Mouse (Mus musculus) olfactory bulb, adult 2 months (tissue): ENCODE data around the gene Ift122.

ENCODE experiments used
- CTCF ChIP-seq: fragments of 200-500 bp; IDR thresholded peaks from 2 replicates; pipeline ENCODE4 v1.5.1; 2012; ENCODE audit warnings: low read depth, mild to moderate bottlenecking, low read length, moderate library complexity; ENCODE audit not compliant: insufficient read depth
- POLR2A ChIP-seq: fragments of 200-500 bp; IDR thresholded peaks from 2 replicates; pipeline ENCODE4 v1.6.1; 2012; ENCODE audit warnings: mild to moderate bottlenecking, low read depth, low read length, moderate library complexity; ENCODE audit not compliant: insufficient read depth

DNA sequence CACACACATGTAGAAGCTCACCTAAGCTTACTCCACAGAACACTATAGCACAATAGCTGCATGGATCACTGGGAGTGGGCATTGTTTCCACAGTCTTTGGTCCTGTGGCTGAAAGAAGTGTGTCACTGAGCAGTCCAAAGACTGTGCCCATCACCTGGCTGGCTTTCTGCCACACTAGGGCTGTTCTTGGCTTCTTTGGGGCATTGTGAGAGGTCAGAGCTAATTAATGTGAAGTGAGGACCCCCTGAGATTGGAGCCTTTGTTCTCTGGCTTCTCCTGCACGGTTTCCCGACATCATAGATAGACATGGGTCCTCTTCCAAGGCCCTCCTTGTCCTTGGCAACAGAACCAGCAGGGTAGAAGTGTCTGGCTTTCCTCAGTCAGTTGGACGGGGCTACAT, 39.1 kb downstream of the Ift122 start:
- TF ChIP-seq CTCF (no peak), POLR2A (no peak)
